Mouse (Mus musculus) CH12.LX (cell line): ENCODE data around the gene Tgif2. TPM values are rescaled to one million over a fixed set of nuclear protein-coding genes. Genes with fewer than 3 reads are reported as not detected.
A peak's percentile ranks its signal among the peaks of the same experiment; 100 is the strongest.

Experiments used
- DNase-seq: peaks from one replicate; pipeline ENCODE4 v3.0.0-alpha.2; 2013; ENCODE audit errors: extremely low read depth
- H3K27ac ChIP-seq: 2 replicates; pipeline ENCODE4 v1.5.1; 2012; ENCODE audit warnings: low read depth, mild to moderate bottlenecking, control low read depth, moderate library complexity; ENCODE audit not compliant: insufficient read depth
- H3K27me3 ChIP-seq: replicated peaks from 2 replicates; pipeline ENCODE3; 2012; ENCODE audit warnings: inconsistent platforms
- H3K36me3 ChIP-seq, 2 experiments: replicated peaks in 1 of 2; 2 replicates each; pipeline versions ENCODE3 to v1.6.1; 2012; ENCODE audit warnings: inconsistent platforms in 1 of 2, low read length in 1 of 2, mild to moderate bottlenecking in 1 of 2, mixed read lengths in 1 of 2, moderate library complexity in 1 of 2; ENCODE audit not compliant: control insufficient read depth in 1 of 2, insufficient read depth in 1 of 2
- H3K4me1 ChIP-seq, 2 experiments: 2 replicates each; pipeline ENCODE4 v1.6.1; 2012; ENCODE audit warnings: inconsistent platforms in 1 of 2, moderate library complexity in 1 of 2; ENCODE audit not compliant: insufficient read depth in 2 of 2, control insufficient read depth in 1 of 2
- H3K4me2 ChIP-seq: 2 replicates; pipeline ENCODE4 v1.6.1; 2012; ENCODE audit warnings: low read depth, mild to moderate bottlenecking, control low read depth; ENCODE audit not compliant: poor library complexity, insufficient read depth, severe bottlenecking
- H3K4me3 ChIP-seq, 3 experiments: fragments of 150-350 bp in 1 of 3; sonication (generic) in 1 of 3; replicated peaks in 1 of 3; 2 replicates each; pipeline versions ENCODE3 to v1.5.1; 2011 to 2012; ENCODE audit warnings: low read depth in 2 of 3, low read length in 2 of 3, mild to moderate bottlenecking in 2 of 3, moderate library complexity in 2 of 3, control low read depth in 1 of 3, improper control_type of control experiment in 1 of 3, inconsistent platforms in 1 of 3, mixed read lengths in 1 of 3; ENCODE audit not compliant: poor library complexity in 1 of 3
- H3K79me2 ChIP-seq: replicated peaks from 2 replicates; pipeline ENCODE4 v1.6.1; 2012; ENCODE audit warnings: mild to moderate bottlenecking, moderate library complexity; ENCODE audit not compliant: control insufficient read depth, poor library complexity, insufficient read depth, severe bottlenecking; ENCODE audit errors: extremely low read depth
- H3K9ac ChIP-seq: 2 replicates; pipeline ENCODE4 v1.6.1; 2012; ENCODE audit warnings: low read depth, mild to moderate bottlenecking, control low read depth, moderate library complexity; ENCODE audit not compliant: insufficient read depth
- H3K9me3 ChIP-seq: replicated peaks from 2 replicates; pipeline ENCODE3; 2012; ENCODE audit warnings: low read length, inconsistent platforms, mixed read lengths
- CHD1 ChIP-seq: IDR thresholded peaks from 2 replicates; pipeline ENCODE4 v1.6.1; 2012; ENCODE audit warnings: low read depth, low read length, improper control_type of control experiment, inconsistent platforms
- CTCF ChIP-seq, 2 experiments: IDR thresholded peaks in 1 of 2; conservative IDR thresholded peaks in 1 of 2; 2 replicates each; pipeline ENCODE4 v1.5.1; 2011 to 2012; ENCODE audit warnings: low read depth in 2 of 2, low read length in 2 of 2, improper control_type of control experiment in 1 of 2, inconsistent platforms in 1 of 2, mild to moderate bottlenecking in 1 of 2, moderate library complexity in 1 of 2
- ELF1 ChIP-seq: IDR thresholded peaks from 2 replicates; pipeline ENCODE4 v1.6.1; 2014; ENCODE audit warnings: low read depth, mild to moderate bottlenecking, inconsistent platforms, low read length, improper control_type of control experiment
- GABPA ChIP-seq: IDR thresholded peaks from 2 replicates; pipeline ENCODE4 v1.6.1; 2012; ENCODE audit warnings: low read depth, low read length, improper control_type of control experiment, inconsistent platforms; ENCODE audit not compliant: insufficient replicate concordance
- HCFC1 ChIP-seq: IDR thresholded peaks from 2 replicates; pipeline ENCODE4 v1.6.1; 2012; ENCODE audit warnings: low read depth, mild to moderate bottlenecking, inconsistent platforms, low read length, improper control_type of control experiment
- IRF4 ChIP-seq: IDR thresholded peaks from 2 replicates; pipeline ENCODE4 v1.6.1; 2014; ENCODE audit warnings: low read depth, mild to moderate bottlenecking, inconsistent platforms, low read length, improper control_type of control experiment
- JUN ChIP-seq: IDR thresholded peaks from 2 replicates; pipeline ENCODE4 v1.6.1; 2011; ENCODE audit warnings: low read depth, mild to moderate bottlenecking, low read length, improper control_type of control experiment, moderate library complexity; ENCODE audit not compliant: insufficient read depth
- JUND ChIP-seq: conservative IDR thresholded peaks from 2 replicates; pipeline ENCODE4 v1.6.1; 2011; ENCODE audit warnings: low read depth, low read length, improper control_type of control experiment
- KAT2A ChIP-seq: IDR thresholded peaks from 2 replicates; pipeline ENCODE4 v1.6.1; 2012; ENCODE audit warnings: low read length, improper control_type of control experiment, inconsistent platforms; ENCODE audit not compliant: insufficient replicate concordance
- MAFK ChIP-seq: IDR thresholded peaks from 2 replicates; pipeline ENCODE4 v1.6.1; 2011; ENCODE audit warnings: low read length, improper control_type of control experiment; ENCODE audit not compliant: insufficient replicate concordance
- MAZ ChIP-seq: IDR thresholded peaks from 2 replicates; pipeline ENCODE4 v1.6.1; 2012; ENCODE audit warnings: low read depth, mild to moderate bottlenecking, inconsistent platforms, low read length, improper control_type of control experiment, moderate library complexity
- MXI1 ChIP-seq: IDR thresholded peaks from 2 replicates; pipeline ENCODE4 v1.6.1; 2011; ENCODE audit warnings: mild to moderate bottlenecking, low read depth, low read length, improper control_type of control experiment
- MYC ChIP-seq: IDR thresholded peaks from 2 replicates; pipeline ENCODE4 v1.6.1; 2011; ENCODE audit warnings: low read depth, mild to moderate bottlenecking, improper control_type of control experiment, low read length
- NELFE ChIP-seq: IDR thresholded peaks from 2 replicates; pipeline ENCODE4 v1.6.1; 2011; ENCODE audit warnings: low read depth, low read length, improper control_type of control experiment
- POLR2AphosphoS2 ChIP-seq: IDR thresholded peaks from 2 replicates; pipeline ENCODE4 v1.6.1; 2011; ENCODE audit warnings: low read depth, low read length, improper control_type of control experiment
- RAD21 ChIP-seq: IDR thresholded peaks from 2 replicates; pipeline ENCODE4 v1.6.1; 2011; ENCODE audit warnings: low read depth, mild to moderate bottlenecking, low read length, improper control_type of control experiment, moderate library complexity
- RCOR1 ChIP-seq: conservative IDR thresholded peaks from 2 replicates; pipeline ENCODE4 v1.6.1; 2012; ENCODE audit warnings: low read depth, mild to moderate bottlenecking, inconsistent platforms, low read length, improper control_type of control experiment
- SIN3A ChIP-seq: IDR thresholded peaks from 2 replicates; pipeline ENCODE4 v1.6.1; 2012; ENCODE audit warnings: low read length, improper control_type of control experiment, inconsistent platforms
- SMC3 ChIP-seq: IDR thresholded peaks from 2 replicates; pipeline ENCODE4 v1.6.1; 2011; ENCODE audit warnings: low read depth, low read length, improper control_type of control experiment
- TCF12 ChIP-seq: IDR thresholded peaks from 2 replicates; pipeline ENCODE4 v1.6.1; 2014; ENCODE audit warnings: low read depth, mild to moderate bottlenecking, inconsistent platforms, low read length, improper control_type of control experiment
- USF1 ChIP-seq: IDR thresholded peaks from 2 replicates; pipeline ENCODE4 v1.6.1; 2014; ENCODE audit warnings: low read depth, mild to moderate bottlenecking, inconsistent platforms, low read length, improper control_type of control experiment
- USF2 ChIP-seq: conservative IDR thresholded peaks from 2 replicates; pipeline ENCODE4 v1.6.1; 2011; ENCODE audit warnings: low read depth, low read length, improper control_type of control experiment
- ZC3H11A ChIP-seq: IDR thresholded peaks from 2 replicates; pipeline ENCODE4 v1.6.1; 2012; ENCODE audit warnings: low read depth, mild to moderate bottlenecking, inconsistent platforms, low read length, improper control_type of control experiment
- ZNF384 ChIP-seq: IDR thresholded peaks from 2 replicates; pipeline ENCODE4 v1.6.1; 2012; ENCODE audit warnings: low read depth, low read length, improper control_type of control experiment, inconsistent platforms
- dilution Hi-C: fragments of 300-500 bp; cut with MboI; formaldehyde crosslinking; loops from 2 replicates; pipeline ENCODE4 v1.14.3; 2020; ENCODE audit warnings: low sequenced_read_pairs; ENCODE audit not compliant: extremely low pct_unique_long_range_greater_than_20kb, extremely low pct_ligation_motif_present
- in situ Hi-C: fragments of 300-500 bp; cut with MboI; formaldehyde crosslinking; loops from 3 replicates; pipeline ENCODE4 v1.14.3; 2019; ENCODE audit warnings: low sequenced_read_pairs, low pct_ligation_motif_present, low pct_unique_long_range_greater_than_20kb, mixed read lengths
- polyA plus RNA-seq: library from polyadenylated mRNA; unstranded; fragments of >175 nt; gene quantifications from 2 replicates; pipeline ENCODE4 v1.2.1, GENCODE M21; 2012; ENCODE audit warnings: low read depth; ENCODE audit not compliant: insufficient read length
- total RNA-seq, 2 experiments: library from RNA; depleted of rRNA; stranded (reverse); fragments of 300-350 nt in 1 of 2; fragments of >200 nt in 1 of 2; gene quantifications; 2 replicates each; pipeline ENCODE4 v1.2.3; 2012 to 2014

The Tgif2 gene
- total and polyA plus RNA-seq, 3 experiments: 10.3 to 12.2 (median 11.3) TPM

GRCm38 (mm10) chr2:156863487-156864160 lies 23.8 kb downstream of the Tgif2 start (continued):
- TF ChIP-seq MYC: no peak
- no peak for TF ChIP-seq HCFC1
- TF ChIP-seq KAT2A: 0 out of 2 replicates have a peak, but pooled peaks have one; percentile 12
- TF ChIP-seq MAFK: no peak
- TF ChIP-seq ZNF384: no peak
- TF ChIP-seq CHD1: no peak
- TF ChIP-seq TCF12: no peak
- TF ChIP-seq JUN: no peak
- TF ChIP-seq USF2: no peak
- no peak for TF ChIP-seq GABPA
- TF ChIP-seq SMC3: no peak
- TF ChIP-seq POLR2AphosphoS2: no peak
- no peak for TF ChIP-seq JUND
- peak; percentile 61; the same call in 1 of the 2 replicates for TF ChIP-seq ELF1
- no peak for TF ChIP-seq USF1
- TF ChIP-seq RCOR1: no peak
- peak; percentile 34; the same call in 1 of the 2 replicates for TF ChIP-seq MAZ
- TF ChIP-seq SIN3A: peak; percentile 73; the same call in 1 of the 2 replicates
- TF ChIP-seq IRF4: no peak
- no peak for TF ChIP-seq NELFE
- no peak for TF ChIP-seq CTCF (conservative IDR thresholded peaks at IDR 0.05 in 1 of 2, IDR thresholded peaks at IDR 0.05 in 1 of 2; ENCODE audit: low read depth in 2 of 2, low read length in 2 of 2)
- no peak for TF ChIP-seq RAD21
- no peak for TF ChIP-seq MXI1
- TF ChIP-seq, all 38 proteins: peak for 6

- dilution Hi-C loops: no loop called here
- Histone ChIP-seq H3K4me1 (peaks cover 3 to 32% of the 10 kb centered on the region in 2 experiments; a peak in 3 of 4 replicates), H3K4me3 (peak overlapping the region in 2 of 3 experiments; percentile 100), H3K79me2 (peaks cover 48% of the 10 kb centered on the region), H3K4me2 (peak overlapping the region; percentile 82), H3K27me3 (no peaks in the 10 kb centered on the region), H3K9me3 (no peaks in the 10 kb centered on the region), H3K27ac (no peak overlapping the region), H3K36me3 (peaks cover 21 to 47% of the 10 kb centered on the region in 2 experiments), H3K9ac (peak overlapping the region; percentile 80)
- DNase-seq: no peak
- in situ Hi-C loops: no loop called here
- TF ChIP-seq NELFE (no peak), ZC3H11A (no peak)
These were observed 24.7 kb downstream of the Tgif2 start for GRCm38 (mm10) chr2:156864481-156864880.
